Mouse (Mus musculus) midbrain, postnatal 0 days (tissue): ENCODE results near the gene Six3. TPM values are rescaled to one million over a fixed set of nuclear protein-coding genes. Genes with fewer than 3 reads are reported as not detected.

Experiments used
- ATAC-seq: fragments of 200-750 bp; cut with Nextera tagmentation; 2 replicates; pipeline ENCODE4 v1.8.0; 2017; ENCODE audit warnings: moderate number of reproducible peaks, mild to moderate bottlenecking, moderate TSS enrichment, moderate library complexity; ENCODE audit not compliant: low FRiP score
- DNase-seq: peaks from one replicate; pipeline ENCODE4 v3.0.0-alpha.2; 2015; ENCODE audit warnings: low spot score
- H3K27ac ChIP-seq: fragments of 300-500 bp; sonication (generic); 2 replicates; pipeline ENCODE4 v1.5.1; 2014; ENCODE audit warnings: low read depth, mild to moderate bottlenecking, low read length, mixed read lengths
- H3K27me3 ChIP-seq: fragments of 300-500 bp; sonication (generic); 2 replicates; pipeline ENCODE4 v1.6.1; 2014; ENCODE audit warnings: low read length, control low read depth, mixed read lengths; ENCODE audit not compliant: insufficient read depth
- H3K36me3 ChIP-seq: fragments of 300-500 bp; sonication (generic); 2 replicates; pipeline ENCODE4 v1.6.1; 2014; ENCODE audit warnings: low read length, control low read depth, mixed read lengths; ENCODE audit not compliant: insufficient read depth
- H3K4me1 ChIP-seq: fragments of 300-500 bp; sonication (generic); 2 replicates; pipeline ENCODE4 v1.6.1; 2014; ENCODE audit warnings: mild to moderate bottlenecking, control low read depth, antibody characterized with exemption, low read length, mixed read lengths; ENCODE audit not compliant: insufficient read depth
- H3K4me2 ChIP-seq: fragments of 300-500 bp; sonication (generic); 2 replicates; pipeline ENCODE4 v1.6.1; 2014; ENCODE audit warnings: low read depth, mild to moderate bottlenecking, low read length, mixed read lengths; ENCODE audit not compliant: poor library complexity, severe bottlenecking
- H3K4me3 ChIP-seq: fragments of 300-500 bp; sonication (generic); 2 replicates; pipeline ENCODE4 v1.5.1; 2014; ENCODE audit warnings: low read depth, mild to moderate bottlenecking, low read length, moderate library complexity
- H3K9ac ChIP-seq: fragments of 300-500 bp; sonication (generic); replicated peaks from 2 replicates; pipeline ENCODE4 v1.6.1; 2014; ENCODE audit warnings: mild to moderate bottlenecking, low read length, moderate library complexity, mixed read lengths; ENCODE audit not compliant: poor library complexity, severe bottlenecking
- H3K9me3 ChIP-seq: fragments of 300-500 bp; sonication (generic); 2 replicates; pipeline ENCODE4 v1.6.1; 2016; ENCODE audit warnings: low read length, control low read depth
- CTCF ChIP-seq: IDR thresholded peaks from 2 replicates; pipeline ENCODE4 v1.5.1; 2016; ENCODE audit warnings: antibody characterized with exemption, mild to moderate bottlenecking
- WGBS: fragments of 180-500 bp; shearing (Covaris S2); extraction: QIAGEN DNeasy Blood & Tissue Kit; methylation state at CpG from one replicate; pipeline ENCODE4 v1.1.7; 2014; 5-methylcytosine and 5-hydroxymethylcytosine counted together
- polyA plus RNA-seq: library from polyadenylated mRNA; unstranded; fragments of >200 nt; fragmentation: Nextera tagmentation; extraction: Ambion mirVana; gene quantifications from 2 replicates; pipeline ENCODE4 v1.2.1, GENCODE M21; 2015
- total RNA-seq: library from RNA; depleted of rRNA; stranded (reverse); fragments of >200 nt; gene quantifications from 2 replicates; pipeline ENCODE4 v1.2.3, GENCODE M21; 2014

Gene Six3
- total and polyA plus RNA-seq, 2 experiments from 2014 or later = 12.8 to 28.0 TPM

DNA sequence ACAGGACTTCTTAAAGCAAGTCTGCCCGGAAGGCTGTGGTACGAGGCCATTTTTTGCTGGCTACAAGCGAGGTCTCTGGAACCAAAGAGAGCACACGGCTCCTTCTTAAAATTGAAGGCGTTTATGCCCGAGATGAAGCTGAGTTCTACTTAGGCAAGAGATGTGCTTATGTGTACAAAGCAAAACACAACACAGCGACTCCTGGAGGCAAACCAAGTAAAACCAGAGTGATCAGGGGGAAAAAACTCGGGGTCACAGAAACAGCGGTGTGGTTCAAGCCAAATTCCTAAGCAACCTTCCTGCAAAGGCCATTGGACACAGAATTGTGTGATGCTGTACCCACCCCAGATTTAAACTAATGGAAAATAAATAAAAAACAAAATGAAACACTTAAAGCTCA lies 13.9 kb upstream of the Six3 start:
- ATAC-seq = no peak
- peaks cover 40% of the 10 kb centered on the region for H3K27me3 ChIP-seq

DNA sequence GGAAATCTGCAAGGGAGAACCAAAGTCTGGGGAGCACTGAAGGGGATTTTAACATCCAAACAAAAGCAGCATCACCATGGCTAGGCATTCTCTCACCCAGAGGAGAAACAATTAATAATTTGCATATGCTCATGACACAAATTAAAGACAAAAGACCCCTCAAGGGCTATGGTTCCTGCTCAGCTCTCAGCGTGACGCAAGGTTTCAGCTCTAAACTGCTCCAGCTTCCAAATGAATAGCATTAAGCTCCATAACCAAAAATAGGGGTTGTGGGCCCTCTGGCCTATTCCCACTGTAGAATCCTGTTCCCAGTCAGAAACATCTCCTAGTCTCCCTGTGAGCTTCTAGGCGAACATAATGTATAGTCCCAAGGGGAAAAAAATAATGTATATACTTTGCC lies 6.9 kb upstream of the Six3 start:
- Histone ChIP-seq H3K4me1 (no peaks in the 10 kb centered on the region), H3K4me3 (no peak overlapping the region), H3K9ac (no peak overlapping the region), H3K27me3 (peaks cover 80% of the 10 kb centered on the region), H3K4me2 (no peak overlapping the region), H3K36me3 (no peaks in the 10 kb centered on the region), H3K27ac (no peak overlapping the region; the same call in 1 of the 2 replicates), H3K9me3 (no peaks in the 10 kb centered on the region)
- DNase-seq (no peak), ATAC-seq (no peak)
- WGBS = 7% methylated on average over 3 of the region's 3 CpGs
- TF ChIP-seq CTCF = no peak

More for the DNA sequence above, 13.9 kb upstream of the Six3 start:
- H3K4me1 ChIP-seq = no peaks in the 10 kb centered on the region
- peak; percentile 54 for TF ChIP-seq CTCF
- no peaks in the 10 kb centered on the region for H3K36me3 ChIP-seq
- no peaks in the 10 kb centered on the region for H3K9me3 ChIP-seq
- no peak for DNase-seq
- H3K27ac ChIP-seq = no peak overlapping the region
- no peak overlapping the region for H3K4me2 ChIP-seq
- 54% methylated on average over 9 of the region's 9 CpGs for WGBS
- no peak overlapping the region for H3K4me3 ChIP-seq
- H3K9ac ChIP-seq = no peak overlapping the region

DNA sequence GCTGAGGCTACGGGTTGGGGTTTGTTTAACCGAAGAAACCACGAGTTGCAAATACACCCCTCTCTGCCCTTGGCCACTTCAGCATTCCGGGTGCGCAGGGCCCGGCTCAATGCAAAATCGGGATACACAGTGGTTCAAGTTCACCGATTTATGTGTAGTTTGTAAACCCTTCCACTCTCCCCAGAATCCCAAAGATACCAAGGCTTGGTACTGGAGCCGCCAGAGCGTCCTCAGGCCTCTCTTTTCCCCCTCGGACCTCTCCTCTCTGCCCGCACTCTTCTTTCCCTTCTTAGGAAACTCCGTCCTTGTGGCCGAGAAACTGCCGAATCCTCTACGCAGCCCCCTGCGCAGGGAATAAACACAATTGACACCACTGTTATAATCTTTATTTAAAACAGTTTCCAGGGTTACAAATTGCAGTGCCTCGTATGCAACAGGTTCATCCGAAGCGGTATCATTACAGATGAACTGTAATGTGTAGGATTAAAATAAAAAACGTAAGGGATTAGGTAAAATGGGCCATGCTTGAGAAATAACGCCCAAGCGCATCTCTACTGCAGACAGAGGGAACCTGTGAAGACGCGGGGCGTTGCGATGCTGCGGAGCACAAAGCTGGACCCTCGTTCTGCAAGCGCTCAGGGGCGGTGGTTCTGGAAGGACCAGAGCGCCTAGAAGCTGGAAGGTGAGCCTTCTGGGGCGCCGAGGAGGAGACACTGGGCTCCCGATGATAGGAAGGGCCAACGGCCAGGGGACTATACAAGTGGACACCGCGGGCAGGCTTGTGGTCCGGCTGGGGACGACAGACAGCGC lies 5.6 kb upstream of the Six3 start:
- H3K4me3 ChIP-seq = no peak overlapping the region
- peak overlapping the region; percentile 12; the same call in 1 of the 2 replicates for H3K27ac ChIP-seq
- no peak for TF ChIP-seq CTCF
- H3K36me3 ChIP-seq = no peaks in the 10 kb centered on the region
- H3K4me1 ChIP-seq = no peaks in the 10 kb centered on the region
- ATAC-seq = no peak
- H3K9me3 ChIP-seq = no peaks in the 10 kb centered on the region
- H3K27me3 ChIP-seq = peaks cover 82% of the 10 kb centered on the region
- WGBS = 2% methylated on average over 41 of the region's 41 CpGs
- DNase-seq = no peak
- no peak overlapping the region for H3K4me2 ChIP-seq
- no peak overlapping the region for H3K9ac ChIP-seq

DNA sequence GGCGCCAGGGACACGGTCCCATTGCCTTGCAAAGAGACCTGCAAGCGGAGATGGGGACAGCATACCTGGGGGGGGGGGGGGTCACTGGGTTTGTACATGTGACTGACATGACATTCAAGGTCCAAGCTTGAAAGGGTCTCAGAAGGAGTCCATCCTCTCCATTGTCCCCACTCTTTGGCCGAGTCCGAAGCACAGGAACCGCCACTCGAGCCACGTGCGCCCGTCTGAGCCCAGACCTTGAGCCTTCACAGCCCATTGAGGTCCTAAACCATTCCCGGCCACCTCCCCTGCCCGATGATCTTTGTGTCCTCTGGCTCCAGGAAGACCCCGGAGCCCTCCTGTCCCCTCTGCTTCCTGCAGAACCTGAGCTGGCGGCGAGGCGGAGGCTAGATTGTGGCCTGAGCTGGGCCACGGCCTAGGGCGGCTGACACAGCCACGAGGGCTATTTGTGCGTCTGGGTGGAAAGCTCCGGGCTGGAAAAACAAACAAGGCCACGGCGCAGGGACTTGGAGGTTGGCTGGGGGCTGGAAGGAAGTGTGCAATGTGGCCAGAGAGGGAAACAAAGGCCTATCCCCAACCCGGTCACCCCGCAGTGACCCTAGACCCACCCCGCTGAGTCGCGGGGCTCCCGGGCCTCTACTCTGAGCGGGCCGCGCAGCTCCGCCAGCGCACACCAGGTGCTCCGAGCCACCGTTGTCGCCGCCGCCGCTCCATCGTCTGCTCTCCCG lies 4.9 kb upstream of the Six3 start:
- Histone ChIP-seq H3K9me3 (no peaks in the 10 kb centered on the region), H3K27ac (peak overlapping the region; percentile 60), H3K4me1 (no peaks in the 10 kb centered on the region), H3K27me3 (peaks cover 82% of the 10 kb centered on the region), H3K4me3 (no peak overlapping the region), H3K4me2 (peak overlapping the region; percentile 28; the same call in 1 of the 2 replicates), H3K9ac (no peak overlapping the region), H3K36me3 (no peaks in the 10 kb centered on the region)
- under 1% methylated on average over 42 of the region's 42 CpGs for WGBS
- ATAC-seq (no peak), DNase-seq (no peak)
- TF ChIP-seq CTCF = no peak

DNA sequence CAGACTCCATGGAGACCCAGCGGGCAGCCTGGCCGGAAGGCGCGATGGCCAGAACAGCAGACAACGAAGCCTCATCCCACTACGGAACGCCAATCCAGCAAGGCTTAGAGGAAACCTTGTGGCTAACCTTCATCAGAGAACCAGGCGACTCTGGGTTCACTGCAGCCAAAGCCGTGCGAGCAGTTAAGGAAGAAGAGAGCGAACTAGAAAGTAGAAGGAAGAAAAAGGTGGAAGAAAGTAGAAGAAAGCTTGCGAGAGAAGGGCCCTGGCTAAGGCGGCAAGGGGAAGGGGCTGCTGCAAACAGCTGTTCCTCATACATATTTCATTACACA lies 4.3 kb upstream of the Six3 start:
- Histone ChIP-seq H3K4me1 (no peaks in the 10 kb centered on the region), H3K27me3 (peaks cover 85% of the 10 kb centered on the region), H3K36me3 (no peaks in the 10 kb centered on the region), H3K27ac (peak overlapping the region; percentile 60), H3K4me3 (0 out of 2 replicates have a peak overlapping the region, but pooled peaks have one; percentile 1), H3K4me2 (peak overlapping the region; percentile 28; the same call in 1 of the 2 replicates), H3K9ac (no peak overlapping the region), H3K9me3 (no peaks in the 10 kb centered on the region)
- no peak for DNase-seq
- no peak for ATAC-seq
- 2% methylated on average over 13 of the region's 13 CpGs for WGBS
- TF ChIP-seq CTCF = no peak
